Mouse (Mus musculus): Measurements from ENCODE around the gene Slc39a5.

GRCm38 (mm10) chr10:128442718-128443117 lies 41.7 kb upstream of the Slc39a5 start:
- no peak for TF ChIP-seq POLR2A (IDR thresholded peaks at IDR 0.05; ENCODE audit: low read depth, low read length)
- TF ChIP-seq CTCF (IDR thresholded peaks at IDR 0.05; ENCODE audit: extremely low read depth, insufficient read length, insufficient replicate concordance, low read depth, low read length): no peak
